Mouse (Mus musculus): ENCODE measurements around the gene Phf20. TPM values are rescaled to one million over a fixed set of nuclear protein-coding genes. Genes with fewer than 3 reads are reported as not detected.
"Not testable (repeated sequence)": the region's sequence is repeated elsewhere in the genome, so short reads cannot be mapped to it uniquely, and the experiment has no call there.

The Phf20 gene
- total and polyA plus RNA-seq, 2 experiments from 2014 or later: 10.6 to 30.4 TPM

GRCm38 (mm10) chr2:156180824-156181590 lies 15.3 kb upstream of the Phf20 start:
- DNase-seq (ENCODE audit: low spot score) (no peak), ATAC-seq (ENCODE audit: insufficient read depth, low read depth) (no peak)
- Histone ChIP-seq H3K27me3 (ENCODE audit: control insufficient read depth, insufficient read depth, low read length) (no peaks in the 10 kb centered on the region), H3K9ac (replicated peaks; ENCODE audit: low read depth, low read length) (peak overlapping the region; percentile 77), H3K27ac (ENCODE audit: low read depth) (peak overlapping the region; percentile 91), H3K9me3 (replicated peaks; ENCODE audit: control insufficient read depth, low read length) (no peaks in the 10 kb centered on the region), H3K4me1 (ENCODE audit: control insufficient read depth, insufficient read depth) (peaks cover 25% of the 10 kb centered on the region), H3K36me3 (replicated peaks; ENCODE audit: control insufficient read depth, insufficient read depth, low read length) (peaks cover 19% of the 10 kb centered on the region), H3K4me2 (ENCODE audit: low read depth, low read length) (peak overlapping the region; percentile 72), H3K4me3 (ENCODE audit: low read depth, low read length) (peak overlapping the region; percentile 95)
- TF ChIP-seq CTCF (IDR thresholded peaks at IDR 0.05; ENCODE audit: low read depth): no peak
- TF ChIP-seq EP300 (IDR thresholded peaks at IDR 0.05; ENCODE audit: low read depth): no peak
- 5% methylated on average over 8 of the region's 8 CpGs for WGBS

- H3K4me1 ChIP-seq (ENCODE audit: control insufficient read depth, insufficient read depth): peaks cover 25% of the 10 kb centered on the region
- DNase-seq (ENCODE audit: low spot score): no peak
- H3K9me3 ChIP-seq (replicated peaks; ENCODE audit: control insufficient read depth, low read length): no peaks in the 10 kb centered on the region
- H3K27ac ChIP-seq (ENCODE audit: low read depth): peak overlapping the region; percentile 91
- peaks cover 18% of the 10 kb centered on the region for H3K36me3 ChIP-seq (replicated peaks; ENCODE audit: control insufficient read depth, insufficient read depth, low read length)
- no peak for ATAC-seq (ENCODE audit: insufficient read depth, low read depth)
- H3K9ac ChIP-seq (replicated peaks; ENCODE audit: low read depth, low read length): peak overlapping the region; percentile 77; the same call in 1 of the 2 replicates
- no peak overlapping the region for H3K4me3 ChIP-seq (ENCODE audit: low read depth, low read length)
- TF ChIP-seq CTCF (IDR thresholded peaks at IDR 0.05; ENCODE audit: low read depth): no peak
- TF ChIP-seq EP300 (IDR thresholded peaks at IDR 0.05; ENCODE audit: low read depth): no peak
- H3K27me3 ChIP-seq (ENCODE audit: control insufficient read depth, insufficient read depth, low read length): no peaks in the 10 kb centered on the region
- WGBS: 70% methylated on average over 2 of the region's 2 CpGs
- H3K4me2 ChIP-seq (ENCODE audit: low read depth, low read length): no peak overlapping the region
Measured at GRCm38 (mm10) chr2:156181592-156181991, 14.7 kb upstream of the Phf20 start.

GRCm38 (mm10) chr2:156189241-156189640 lies 7.0 kb upstream of the Phf20 start:
- not testable (repeated sequence) for H3K4me3 ChIP-seq (ENCODE audit: low read depth, low read length); H3K4me1 ChIP-seq (ENCODE audit: control insufficient read depth, insufficient read depth); H3K9ac ChIP-seq (replicated peaks; ENCODE audit: low read depth, low read length); H3K36me3 ChIP-seq (replicated peaks; ENCODE audit: control insufficient read depth, insufficient read depth, low read length); H3K27me3 ChIP-seq (ENCODE audit: control insufficient read depth, insufficient read depth, low read length); H3K9me3 ChIP-seq (replicated peaks; ENCODE audit: control insufficient read depth, low read length); DNase-seq (ENCODE audit: low spot score); H3K27ac ChIP-seq (ENCODE audit: low read depth); H3K4me2 ChIP-seq (ENCODE audit: low read depth, low read length); ATAC-seq (ENCODE audit: insufficient read depth, low read depth)
- WGBS: 64% methylated on average over 7 of the region's 7 CpGs

- TF ChIP-seq CTCF (IDR thresholded peaks at IDR 0.05; ENCODE audit: low read depth) (no peak), EP300 (IDR thresholded peaks at IDR 0.05; ENCODE audit: low read depth) (no peak)
- H3K4me1 ChIP-seq (ENCODE audit: control insufficient read depth, insufficient read depth): no peaks in the 10 kb centered on the region
- no peak overlapping the region for H3K9ac ChIP-seq (replicated peaks; ENCODE audit: low read depth, low read length)
- no peaks in the 10 kb centered on the region for H3K36me3 ChIP-seq (replicated peaks; ENCODE audit: control insufficient read depth, insufficient read depth, low read length)
- DNase-seq (ENCODE audit: low spot score) (no peak), ATAC-seq (ENCODE audit: insufficient read depth, low read depth) (no peak)
- 58% methylated on average over 14 of the region's 14 CpGs for WGBS
- H3K4me3 ChIP-seq (ENCODE audit: low read depth, low read length): no peak overlapping the region
- H3K4me2 ChIP-seq (ENCODE audit: low read depth, low read length): no peak overlapping the region
- H3K9me3 ChIP-seq (replicated peaks; ENCODE audit: control insufficient read depth, low read length): no peaks in the 10 kb centered on the region
- H3K27me3 ChIP-seq (ENCODE audit: control insufficient read depth, insufficient read depth, low read length): no peaks in the 10 kb centered on the region
- H3K27ac ChIP-seq (ENCODE audit: low read depth): peak overlapping the region; percentile 44; the same call in 1 of the 2 replicates
Measured at GRCm38 (mm10) chr2:156190004-156190896, 6.0 kb upstream of the Phf20 start.

- H3K27ac ChIP-seq (ENCODE audit: low read depth): no peak overlapping the region
- TF ChIP-seq CTCF (IDR thresholded peaks at IDR 0.05; ENCODE audit: low read depth) (no peak), EP300 (IDR thresholded peaks at IDR 0.05; ENCODE audit: low read depth) (no peak)
- WGBS: 96% methylated on average over 2 of the region's 2 CpGs
- no peaks in the 10 kb centered on the region for H3K27me3 ChIP-seq (ENCODE audit: control insufficient read depth, insufficient read depth, low read length)
- ATAC-seq (ENCODE audit: insufficient read depth, low read depth): no peak
- no peak overlapping the region for H3K9ac ChIP-seq (replicated peaks; ENCODE audit: low read depth, low read length)
- no peak overlapping the region for H3K4me2 ChIP-seq (ENCODE audit: low read depth, low read length)
- H3K4me3 ChIP-seq (ENCODE audit: low read depth, low read length): no peak overlapping the region
- peaks cover 3% of the 10 kb centered on the region; the same call in 1 of the 2 replicates for H3K4me1 ChIP-seq (ENCODE audit: control insufficient read depth, insufficient read depth)
- H3K9me3 ChIP-seq (replicated peaks; ENCODE audit: control insufficient read depth, low read length): no peaks in the 10 kb centered on the region
- DNase-seq (ENCODE audit: low spot score): no peak
- no peaks in the 10 kb centered on the region for H3K36me3 ChIP-seq (replicated peaks; ENCODE audit: control insufficient read depth, insufficient read depth, low read length)
Measured at GRCm38 (mm10) chr2:156191540-156191939, 4.7 kb upstream of the Phf20 start.
